Mouse (Mus musculus): ENCODE results near the gene Lin7b.
"Not testable (repeated sequence)": the region's sequence is repeated elsewhere in the genome, so short reads cannot be mapped to it uniquely, and the experiment has no call there.

DNA sequence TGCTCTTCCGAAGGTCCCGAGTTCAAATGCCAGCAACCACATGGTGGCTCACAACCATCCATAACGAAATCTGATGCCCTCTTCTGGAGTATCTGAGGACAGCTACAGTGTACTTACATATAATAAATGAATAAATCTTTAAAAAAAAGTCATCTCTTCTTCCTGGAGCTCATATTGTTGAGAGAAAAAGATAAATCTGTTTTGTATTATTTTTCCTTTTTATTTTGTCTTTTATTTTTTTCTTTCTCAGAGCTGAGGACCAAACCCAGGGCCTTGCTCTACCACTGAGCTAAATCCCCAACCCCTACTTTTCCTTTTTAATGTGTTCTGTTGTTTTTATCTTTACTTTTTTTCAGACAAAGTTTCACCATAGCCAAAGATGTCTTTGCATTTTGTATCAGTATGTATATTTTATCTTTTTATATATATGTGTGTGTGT is 26.0 kb upstream of the Lin7b start:
- not testable (repeated sequence) for TF ChIP-seq POLR2A, CTCF (IDR thresholded peaks at IDR 0.05; ENCODE audit: insufficient read depth, low read depth, low read length)

Data from olfactory bulb, adult 2 months (tissue).